Mouse (Mus musculus) heart, postnatal 0 days (tissue): Measurements from ENCODE around the gene Il10rb.

ENCODE experiments used
- CTCF ChIP-seq: IDR thresholded peaks from 2 replicates; pipeline ENCODE4 v1.5.1; 2016; ENCODE audit warnings: antibody characterized with exemption, control low read depth, low read depth
- EP300 ChIP-seq: IDR thresholded peaks from 2 replicates; pipeline ENCODE4 v1.6.1; 2016; ENCODE audit warnings: antibody characterized with exemption, low read depth

DNA sequence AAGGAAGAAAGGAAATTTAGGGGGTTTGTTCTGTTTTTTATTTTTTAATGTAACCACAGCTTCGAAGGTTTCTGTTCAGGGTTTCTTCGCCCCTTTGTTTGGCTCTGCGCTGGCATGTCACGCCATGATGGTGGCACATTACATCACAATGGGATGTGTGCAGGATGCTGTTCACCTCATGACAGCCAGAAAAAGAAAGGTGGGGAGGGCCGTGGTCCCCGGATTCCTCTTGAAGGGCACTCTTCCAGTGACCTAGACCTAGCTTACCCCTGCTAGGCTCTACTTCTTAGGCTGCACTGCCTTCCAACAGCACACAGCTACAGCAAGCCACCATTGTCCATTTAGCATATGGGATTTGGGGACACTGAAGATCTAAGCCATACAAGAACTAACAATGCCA lies 19.9 kb downstream of the Il10rb start:
- TF ChIP-seq EP300: no peak
- TF ChIP-seq CTCF: no peak
